Mouse (Mus musculus) liver, embryonic 16.5 days (tissue): ENCODE data around the gene Gm47959. TPM values are rescaled to one million over a fixed set of nuclear protein-coding genes. Genes with fewer than 3 reads are reported as not detected.
A peak's percentile ranks its signal among the peaks of the same experiment; 100 is the strongest.

Experiments
- ATAC-seq: fragments of 200-750 bp; cut with Nextera tagmentation; 2 replicates; pipeline ENCODE4 v1.8.0; 2017; ENCODE audit warnings: low read depth, mild to moderate bottlenecking, moderate number of reproducible peaks, moderate library complexity
- H3K27ac ChIP-seq: fragments of 300-500 bp; sonication (generic); 2 replicates; pipeline ENCODE4 v1.5.1; 2014; ENCODE audit warnings: mild to moderate bottlenecking, low read length
- H3K27me3 ChIP-seq: fragments of 300-500 bp; sonication (generic); 2 replicates; pipeline ENCODE4 v1.6.1; 2014; ENCODE audit warnings: low read depth, low read length, mixed read lengths; ENCODE audit not compliant: control insufficient read depth, insufficient read depth
- H3K36me3 ChIP-seq: fragments of 300-500 bp; sonication (generic); 2 replicates; pipeline ENCODE4 v1.6.1; 2014; ENCODE audit warnings: mild to moderate bottlenecking; ENCODE audit not compliant: control insufficient read depth, insufficient read depth
- H3K4me1 ChIP-seq: fragments of 300-500 bp; sonication (generic); 2 replicates; pipeline ENCODE4 v1.6.1; 2014; ENCODE audit warnings: low read depth, low read length, mixed read lengths; ENCODE audit not compliant: control insufficient read depth
- H3K4me2 ChIP-seq: fragments of 300-500 bp; sonication (generic); 2 replicates; pipeline ENCODE4 v1.6.1; 2014; ENCODE audit warnings: low read depth, low read length, mixed read lengths
- H3K4me3 ChIP-seq: fragments of 300-500 bp; sonication (generic); 2 replicates; pipeline ENCODE4 v1.5.1; 2014; ENCODE audit warnings: low read depth, mild to moderate bottlenecking, low read length
- H3K9ac ChIP-seq: fragments of 300-500 bp; sonication (generic); 2 replicates; pipeline ENCODE4 v1.6.1; 2014; ENCODE audit warnings: low read depth, low read length
- H3K9me3 ChIP-seq: fragments of 300-500 bp; sonication (generic); replicated peaks from 2 replicates; pipeline ENCODE4 v1.6.1; 2016; ENCODE audit warnings: low read length; ENCODE audit not compliant: control insufficient read depth
- WGBS: fragments of 180-500 bp; shearing (Covaris S2); extraction: QIAGEN DNeasy Blood & Tissue Kit; methylation state at CpG from one replicate; pipeline ENCODE4 v1.1.7; 2014; ENCODE audit not compliant: insufficient replicate concordance; 5-methylcytosine and 5-hydroxymethylcytosine counted together
- polyA plus RNA-seq: library from polyadenylated mRNA; unstranded; fragments of >200 nt; fragmentation: Nextera tagmentation; extraction: Ambion mirVana; gene quantifications from 2 replicates; pipeline ENCODE4 v1.2.1, GENCODE M21; 2015

Gm47959 gene
- polyA plus RNA-seq, 1 experiment from 2014 or later = not detected

DNA sequence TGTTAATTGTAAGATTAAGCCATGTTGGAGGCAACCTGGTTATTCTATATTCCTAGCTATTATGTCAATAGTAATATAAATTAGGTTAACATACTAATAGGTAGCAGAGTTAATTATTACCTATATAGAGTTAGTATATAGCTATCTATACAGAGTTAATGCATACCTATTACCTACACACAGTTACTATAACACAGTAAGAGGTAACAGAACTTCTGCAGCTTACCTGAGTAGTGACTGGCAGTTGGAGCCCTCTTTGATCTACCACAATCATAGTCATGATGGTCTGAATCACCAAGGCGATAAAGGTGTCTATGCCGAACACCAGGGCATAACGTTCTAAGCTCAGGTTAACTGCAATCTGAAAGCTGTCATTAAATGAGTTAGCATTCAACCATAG, 14.1 kb downstream of the Gm47959 start:
- no peaks in the 10 kb centered on the region for H3K36me3 ChIP-seq
- no peak overlapping the region for H3K4me3 ChIP-seq
- no peaks in the 10 kb centered on the region for H3K9me3 ChIP-seq
- H3K4me2 ChIP-seq = no peak overlapping the region
- ATAC-seq = no peak
- H3K9ac ChIP-seq = no peak overlapping the region
- 73% methylated on average over 3 of the region's 3 CpGs for WGBS
- no peaks in the 10 kb centered on the region for H3K4me1 ChIP-seq
- no peaks in the 10 kb centered on the region for H3K27me3 ChIP-seq
- no peak overlapping the region for H3K27ac ChIP-seq

DNA sequence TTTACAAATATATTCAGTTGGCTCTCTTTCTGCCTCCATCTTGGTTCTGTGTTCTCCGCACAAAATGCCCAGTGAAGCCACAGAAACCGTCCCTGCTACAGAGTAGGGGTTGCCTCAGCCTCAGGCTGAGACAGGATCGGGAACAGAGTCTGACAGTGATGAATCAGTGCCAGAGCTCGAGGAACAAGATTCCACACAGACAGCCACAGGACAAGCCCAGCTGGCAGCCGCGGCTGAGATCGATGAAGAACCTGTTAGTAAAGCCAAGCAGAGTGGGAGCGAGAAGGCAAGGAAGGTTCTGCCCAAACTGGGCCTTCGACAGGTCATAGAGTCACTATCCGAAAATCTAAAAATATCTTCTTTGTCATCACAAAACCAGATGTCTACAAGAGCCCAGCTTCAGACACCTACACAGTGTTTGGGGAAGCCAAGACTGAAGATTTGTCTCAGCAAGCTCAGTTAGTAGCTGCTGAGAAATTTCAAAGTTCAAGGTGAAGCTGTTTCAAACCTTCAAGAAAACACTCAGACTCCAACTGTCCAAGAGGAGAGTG, 15.1 kb downstream of the Gm47959 start:
- Histone ChIP-seq H3K36me3 (no peaks in the 10 kb centered on the region), H3K4me3 (no peak overlapping the region), H3K27me3 (no peaks in the 10 kb centered on the region), H3K9ac (no peak overlapping the region), H3K9me3 (no peaks in the 10 kb centered on the region), H3K4me2 (no peak overlapping the region), H3K4me1 (no peaks in the 10 kb centered on the region), H3K27ac (no peak overlapping the region)
- no peak for ATAC-seq
- WGBS = 59% methylated on average over 10 of the region's 10 CpGs

DNA sequence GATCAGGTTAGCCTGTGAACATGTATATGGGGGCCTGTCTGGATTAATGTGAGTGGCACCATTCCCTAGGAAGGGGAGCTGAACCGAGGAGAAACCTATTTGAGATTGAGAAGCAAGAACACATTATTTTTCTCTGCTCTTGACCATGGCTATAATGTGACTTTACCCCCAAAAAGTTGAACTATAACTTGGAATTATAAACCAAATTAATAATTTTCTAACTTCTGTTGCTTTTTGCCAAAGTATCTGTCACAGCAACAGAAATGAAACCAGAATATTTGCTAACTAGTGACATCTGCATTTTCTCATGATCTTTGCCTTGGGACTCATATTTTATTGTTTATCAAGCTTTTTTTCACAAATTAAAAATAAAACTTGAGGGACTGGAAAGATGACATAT, 16.2 kb downstream of the Gm47959 start:
- Histone ChIP-seq H3K9me3 (no peaks in the 10 kb centered on the region), H3K4me3 (no peak overlapping the region), H3K36me3 (no peaks in the 10 kb centered on the region), H3K4me2 (no peak overlapping the region), H3K9ac (no peak overlapping the region), H3K27ac (no peak overlapping the region), H3K4me1 (no peaks in the 10 kb centered on the region), H3K27me3 (no peaks in the 10 kb centered on the region)
- WGBS = 44% methylated on average over 1 of the region's 1 CpGs
- ATAC-seq = no peak

DNA sequence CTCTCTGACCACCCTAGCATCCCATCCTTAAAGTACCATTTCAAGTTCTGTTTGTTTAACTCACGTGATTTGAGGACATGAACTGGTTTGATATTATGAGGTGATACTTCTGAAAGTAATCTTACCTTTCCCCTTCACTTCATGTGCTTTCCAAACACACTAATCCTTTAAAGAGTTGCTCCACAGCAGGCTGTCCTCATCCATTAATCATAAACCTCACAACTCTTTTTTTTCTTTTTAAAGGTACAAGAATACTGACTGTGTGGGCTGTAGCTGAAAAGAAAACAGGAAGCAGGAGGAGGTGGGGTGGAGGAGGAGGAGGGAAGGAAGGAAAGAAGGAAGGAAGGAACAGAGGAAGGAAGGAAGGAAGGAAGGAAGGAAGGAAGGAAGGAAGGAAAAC, 31.6 kb downstream of the Gm47959 start:
- 38% methylated on average over 1 of the region's 1 CpGs for WGBS

DNA sequence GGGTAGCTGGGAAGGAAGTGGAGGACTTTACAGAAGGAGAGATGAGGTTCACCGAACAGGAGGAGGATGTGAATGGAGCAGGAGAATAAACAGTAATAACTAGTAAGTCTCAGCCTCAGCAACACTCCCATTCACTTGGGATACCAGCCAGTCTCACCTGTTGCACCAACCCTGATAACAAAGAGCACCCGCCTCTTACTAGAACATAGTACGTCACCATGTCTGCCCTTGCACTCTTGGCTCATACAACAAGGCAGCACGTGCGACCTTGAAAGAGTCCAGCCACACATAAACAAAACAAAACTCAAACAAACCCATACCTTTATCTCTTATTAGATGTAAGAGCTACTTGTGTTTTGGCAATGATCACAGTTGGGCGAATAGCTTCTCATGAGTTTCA, 32.2 kb downstream of the Gm47959 start:
- H3K9ac ChIP-seq = no peak overlapping the region
- no peaks in the 10 kb centered on the region for H3K27me3 ChIP-seq
- no peak overlapping the region for H3K4me2 ChIP-seq
- 66% methylated on average over 6 of the region's 6 CpGs for WGBS
- H3K9me3 ChIP-seq = no peaks in the 10 kb centered on the region
- no peaks in the 10 kb centered on the region for H3K4me1 ChIP-seq
- ATAC-seq = no peak
- H3K36me3 ChIP-seq = no peaks in the 10 kb centered on the region
- H3K4me3 ChIP-seq = no peak overlapping the region
- no peak overlapping the region for H3K27ac ChIP-seq

More for the DNA sequence above, 31.6 kb downstream of the Gm47959 start:
- no peak for ATAC-seq
- H3K9me3 ChIP-seq = no peaks in the 10 kb centered on the region
- no peak overlapping the region for H3K9ac ChIP-seq
- no peak overlapping the region for H3K4me2 ChIP-seq
- no peaks in the 10 kb centered on the region for H3K4me1 ChIP-seq
- no peaks in the 10 kb centered on the region for H3K36me3 ChIP-seq
- H3K27me3 ChIP-seq = no peaks in the 10 kb centered on the region
- H3K4me3 ChIP-seq = no peak overlapping the region
- no peak overlapping the region for H3K27ac ChIP-seq

DNA sequence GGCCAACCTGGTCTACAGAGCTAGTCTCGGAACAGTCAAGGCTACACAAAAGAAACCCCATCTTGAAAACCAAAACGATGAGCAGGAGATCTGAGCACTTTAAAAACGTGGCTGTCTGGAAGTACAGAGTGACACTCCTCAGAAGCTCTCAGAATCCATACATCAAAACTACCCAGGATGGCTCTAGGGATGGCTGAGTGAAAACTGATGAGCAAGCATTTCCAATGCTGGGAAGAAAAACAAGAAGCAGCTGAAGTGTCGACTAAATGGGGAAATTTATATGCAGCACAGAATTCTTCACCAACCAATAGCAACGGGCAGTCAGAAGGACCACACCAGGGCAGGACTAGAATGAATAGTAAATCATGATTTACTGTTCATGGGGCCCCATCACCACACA, 34.2 kb downstream of the Gm47959 start:
- no peak overlapping the region for H3K9ac ChIP-seq
- H3K4me3 ChIP-seq = no peak overlapping the region
- H3K4me1 ChIP-seq = no peaks in the 10 kb centered on the region
- H3K9me3 ChIP-seq = no peaks in the 10 kb centered on the region
- no peaks in the 10 kb centered on the region for H3K27me3 ChIP-seq
- WGBS = 51% methylated on average over 5 of the region's 5 CpGs
- H3K27ac ChIP-seq = no peak overlapping the region
- ATAC-seq = no peak
- no peaks in the 10 kb centered on the region for H3K36me3 ChIP-seq
- no peak overlapping the region for H3K4me2 ChIP-seq

DNA sequence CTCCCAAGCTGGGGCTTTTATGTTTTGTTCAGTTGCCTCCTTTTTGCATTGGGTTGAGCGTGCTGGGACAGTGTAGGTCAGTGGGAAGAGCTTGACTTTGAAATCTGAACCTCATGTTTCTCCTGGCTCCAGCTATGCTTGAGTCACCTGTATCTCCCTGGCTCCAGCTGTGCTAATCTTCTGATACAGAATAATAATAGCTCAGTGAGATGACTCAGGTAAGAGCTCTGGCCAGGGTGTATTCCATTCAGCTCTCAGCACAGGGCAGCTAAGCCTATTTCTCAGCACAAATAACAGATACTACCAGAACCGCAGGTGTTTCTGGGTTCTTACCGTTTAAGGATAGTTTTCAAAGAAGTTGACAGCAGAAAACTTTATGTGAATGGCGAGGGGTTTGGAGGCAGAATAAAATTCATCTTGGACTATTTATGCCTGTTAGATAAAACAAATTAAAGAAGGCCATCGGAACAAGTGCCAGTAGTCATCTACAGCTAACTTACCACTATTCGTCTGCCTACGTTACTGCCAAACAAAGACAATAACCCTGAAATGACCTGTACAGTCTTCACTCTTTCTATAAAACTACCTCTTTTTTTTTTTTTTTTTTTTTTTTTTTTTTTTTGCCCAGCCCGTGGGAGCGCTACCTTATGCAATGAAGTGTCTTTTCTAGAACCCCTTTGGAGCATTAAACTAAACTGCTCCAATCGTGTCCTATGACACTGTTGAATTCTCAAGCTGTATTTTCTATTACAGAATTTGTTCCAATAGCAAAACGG, 36.7 kb downstream of the Gm47959 start:
- no peak overlapping the region for H3K4me3 ChIP-seq
- no peak for ATAC-seq
- no peak overlapping the region for H3K27ac ChIP-seq
- no peaks in the 10 kb centered on the region for H3K9me3 ChIP-seq
- H3K4me1 ChIP-seq = no peaks in the 10 kb centered on the region
- no peaks in the 10 kb centered on the region for H3K27me3 ChIP-seq
- no peaks in the 10 kb centered on the region for H3K36me3 ChIP-seq
- H3K9ac ChIP-seq = no peak overlapping the region
- WGBS = 62% methylated on average over 11 of the region's 11 CpGs
- H3K4me2 ChIP-seq = no peak overlapping the region

DNA sequence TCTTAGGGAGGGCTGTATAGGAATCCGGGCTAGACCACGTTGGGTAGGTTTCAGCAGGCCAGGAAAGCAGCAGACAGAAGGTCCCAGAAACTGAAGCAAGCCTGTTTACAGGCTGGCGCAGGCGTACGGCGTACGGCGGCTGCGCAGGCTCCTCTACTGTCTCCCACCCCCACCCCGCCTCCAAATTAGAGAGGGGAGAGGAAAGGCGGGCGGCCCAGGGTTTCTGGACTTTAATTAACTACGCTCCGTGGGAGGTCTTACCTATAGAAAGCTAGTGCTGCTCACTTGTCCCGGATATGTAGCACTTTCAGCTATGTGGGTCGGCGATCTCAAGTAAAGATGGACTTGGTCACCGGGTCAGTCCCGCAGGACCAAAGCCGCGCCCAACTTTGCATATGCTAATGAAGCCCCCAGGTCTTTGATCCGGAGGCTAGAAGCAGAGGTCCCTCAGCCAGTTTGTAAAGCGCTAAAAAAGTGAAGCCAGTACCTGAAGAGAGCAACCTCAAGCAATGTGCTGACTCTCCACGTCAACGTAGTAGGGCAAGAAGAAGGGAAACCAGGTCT, 37.8 kb downstream of the Gm47959 start, which contains the start of gene Slc19a3:
TSS of gene Slc19a3 (minus strand) at position 340 of the 564 bp plus-strand sequence.
- peak within 1 kb of the TSS; percentile 45 for H3K4me2 ChIP-seq
- peak within 1 kb of the TSS; percentile 46 for H3K4me3 ChIP-seq
- WGBS = under 1% methylated on average over 25 of the region's 25 CpGs
- 0 out of 2 replicates have a peak, but pooled peaks have one; percentile 53 for ATAC-seq
- H3K9me3 ChIP-seq = no peaks in the 10 kb centered on the region
- no peak within 1 kb of the TSS for H3K27ac ChIP-seq
- H3K9ac ChIP-seq = no peak within 1 kb of the TSS
- no peaks in the 10 kb centered on the region for H3K27me3 ChIP-seq
- no peaks in the 10 kb centered on the region for H3K4me1 ChIP-seq
- no peaks in the 10 kb centered on the region for H3K36me3 ChIP-seq

DNA sequence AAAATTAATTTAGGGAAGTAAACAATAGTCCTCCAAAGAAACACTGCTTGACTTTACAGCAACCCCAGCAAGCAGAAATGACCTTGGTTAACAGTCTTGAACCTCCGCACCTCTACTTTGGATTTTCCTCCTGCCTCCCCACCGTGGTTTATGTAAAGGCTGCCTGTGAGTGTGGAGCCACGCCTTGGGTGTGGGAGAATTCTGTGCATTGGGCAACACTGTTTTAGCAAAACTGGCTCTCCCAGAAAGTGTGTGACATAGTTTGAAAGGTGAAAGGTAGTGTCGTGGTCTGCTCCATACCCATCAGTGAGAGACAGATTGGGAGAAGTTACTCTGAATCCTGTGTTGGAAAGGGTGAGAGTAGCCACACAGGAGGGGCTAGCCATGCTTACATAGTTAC, 38.7 kb downstream of the Gm47959 start:
- Histone ChIP-seq H3K4me2 (no peak overlapping the region), H3K27me3 (no peaks in the 10 kb centered on the region), H3K9me3 (no peaks in the 10 kb centered on the region), H3K4me1 (no peaks in the 10 kb centered on the region), H3K9ac (no peak overlapping the region), H3K36me3 (no peaks in the 10 kb centered on the region), H3K27ac (no peak overlapping the region), H3K4me3 (no peak overlapping the region)
- ATAC-seq = no peak
- 53% methylated on average over 4 of the region's 4 CpGs for WGBS
